Mouse (Mus musculus): ENCODE measurements around the gene Pepd.

Pepd gene

DNA sequence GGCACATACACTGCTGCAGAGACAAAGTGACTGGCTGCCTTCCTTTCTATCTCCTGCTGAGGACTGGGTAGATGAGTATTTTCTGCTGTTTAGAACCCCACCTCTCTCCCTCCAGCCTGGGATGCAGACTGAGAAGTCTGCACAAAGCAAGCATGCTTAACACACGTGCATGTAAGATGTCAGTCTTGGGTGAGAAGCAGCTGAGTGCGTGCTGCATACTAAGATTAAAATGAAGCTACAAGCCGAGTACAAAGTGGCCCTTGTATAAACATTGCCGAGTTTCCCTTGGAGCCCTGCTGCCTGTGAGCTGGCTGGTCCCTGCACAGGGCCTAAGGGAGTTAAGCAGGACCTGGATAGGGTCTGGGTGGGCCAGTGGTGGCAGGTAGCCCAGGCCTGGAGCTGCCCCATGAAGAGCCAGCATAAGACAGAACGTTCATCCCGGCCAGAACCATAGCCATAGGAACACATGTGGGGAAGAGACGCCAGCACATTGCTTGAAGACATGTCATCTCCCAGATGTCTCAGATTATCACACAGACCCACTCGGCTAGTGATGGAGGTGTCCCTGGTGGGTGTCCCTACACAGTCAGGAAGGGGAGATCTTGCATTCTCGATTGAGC, 115.7 kb downstream of the Pepd start:
- no peak for DNase-seq (ENCODE audit: low spot score)

DNA sequence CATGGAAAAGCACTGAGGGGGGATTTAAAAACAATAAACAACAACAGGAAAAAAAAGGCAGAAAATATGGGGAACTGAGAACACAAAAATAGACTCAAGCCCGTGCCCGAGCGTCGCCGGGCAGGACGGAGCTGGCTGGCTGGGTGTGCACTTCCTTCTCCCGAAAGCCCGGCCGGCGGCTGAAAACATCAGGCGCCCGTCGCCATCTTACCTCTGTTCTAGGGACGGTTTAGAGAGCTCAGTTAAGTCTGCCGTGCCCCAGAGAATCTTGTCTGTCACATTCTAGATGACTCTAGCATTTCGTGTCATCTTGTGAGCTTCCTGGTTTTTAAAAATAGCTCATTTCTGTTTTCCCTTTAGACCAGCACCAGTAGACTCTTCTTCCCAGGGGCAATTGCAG, 116.4 kb downstream of the Pepd start:
- no peak for DNase-seq (ENCODE audit: low spot score)

DNA sequence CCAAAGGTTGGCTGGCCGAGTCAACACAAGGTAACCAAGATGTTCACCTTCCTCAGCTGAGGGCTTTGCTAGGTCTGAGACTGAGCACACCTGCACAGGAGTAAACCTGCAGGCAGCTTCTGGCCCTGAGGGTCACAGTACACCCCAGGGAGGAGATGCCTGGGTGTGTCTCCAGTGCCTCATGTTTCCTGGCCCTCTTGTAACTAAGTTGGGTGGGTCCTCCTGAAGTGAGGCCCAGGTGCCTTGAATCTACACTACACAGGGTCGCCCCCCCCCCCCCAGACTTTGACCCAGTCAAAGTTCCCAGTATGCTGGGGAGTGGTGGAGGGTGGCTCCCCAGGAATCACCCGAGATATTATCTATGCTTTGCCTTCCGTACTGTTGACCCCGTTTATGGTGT, 117.0 kb downstream of the Pepd start:
- no peak for DNase-seq (ENCODE audit: low spot score)

DNA sequence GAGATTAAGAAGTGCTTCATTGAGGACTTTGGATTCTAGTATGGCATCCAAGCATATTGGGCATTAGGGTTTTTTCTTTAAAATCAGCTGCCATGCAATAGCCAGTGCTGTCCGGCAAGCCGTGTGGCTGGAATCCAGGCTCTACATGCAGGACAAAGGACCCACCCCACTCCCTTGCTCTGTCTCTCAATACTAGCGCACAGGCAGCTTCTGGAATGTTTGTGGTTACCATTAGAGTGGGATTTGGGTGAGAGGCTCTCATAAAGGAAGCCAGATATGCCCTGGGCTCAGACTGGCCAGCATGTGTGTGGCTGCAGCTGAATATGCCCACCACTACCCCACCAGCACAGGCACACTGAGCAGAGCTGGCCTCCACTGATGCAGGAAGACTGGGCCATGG, 117.5 kb downstream of the Pepd start:
- no peak for DNase-seq (ENCODE audit: low spot score)

DNA sequence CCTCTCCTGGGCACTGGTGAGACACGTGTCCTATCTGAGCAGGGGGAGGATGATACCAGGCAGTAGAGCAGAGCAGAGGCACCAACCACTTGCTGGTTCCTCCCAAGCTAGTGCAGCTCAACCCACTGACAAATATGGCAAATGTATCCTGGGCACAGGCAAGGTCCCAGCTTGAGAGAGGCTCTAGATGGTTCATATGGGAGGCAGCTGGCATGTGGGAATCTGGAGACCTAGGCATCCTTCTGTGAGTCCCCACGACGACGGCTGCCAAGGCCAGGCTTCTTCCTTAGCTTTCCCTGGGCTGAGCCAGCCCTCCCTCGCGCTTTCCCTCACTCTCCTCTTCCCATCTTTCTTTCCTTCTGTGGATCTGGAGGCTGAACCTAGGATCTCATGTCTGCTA, 118.4 kb downstream of the Pepd start:
- no peak for DNase-seq (ENCODE audit: low spot score)

DNA sequence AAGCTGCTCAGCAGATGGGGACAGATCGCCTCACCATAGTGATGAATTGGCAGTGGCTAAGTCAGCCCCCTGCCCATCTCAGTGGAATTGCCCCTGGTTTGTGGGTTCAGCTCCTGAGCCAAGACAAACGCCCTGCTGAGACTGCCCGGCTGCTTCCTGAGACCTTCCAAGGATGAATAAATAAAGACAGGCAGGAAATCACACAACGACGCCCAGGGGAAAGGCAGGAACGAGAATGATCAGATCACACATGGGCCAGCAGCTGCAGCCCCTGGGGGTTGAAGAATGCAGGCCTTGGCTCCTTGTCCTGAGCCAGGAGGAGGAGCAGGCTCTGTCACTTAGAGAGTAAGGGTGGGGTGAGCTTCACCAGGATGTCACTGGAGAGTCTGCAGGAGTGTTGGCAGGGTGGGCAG, 123.0 kb downstream of the Pepd start:
- no peak for DNase-seq (ENCODE audit: low spot score)

DNA sequence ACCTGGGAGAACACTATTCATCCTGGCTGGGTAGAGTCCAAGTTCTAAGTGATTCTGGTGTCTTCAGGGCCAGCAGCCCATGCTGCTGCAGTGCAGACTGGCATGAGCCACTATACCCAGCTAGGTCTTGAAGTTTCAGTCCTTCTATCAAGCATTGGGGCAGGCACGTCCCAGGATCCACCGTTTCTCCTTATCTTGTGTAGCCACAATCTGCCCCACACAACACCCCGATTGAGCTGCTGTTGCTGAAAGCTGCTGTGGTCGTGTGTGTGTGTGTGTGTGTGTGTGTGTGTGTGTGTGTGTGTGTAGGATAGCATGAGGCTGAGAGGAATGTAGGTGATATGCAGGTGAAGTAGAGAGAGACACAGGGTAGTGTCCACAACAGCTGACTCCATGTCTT, 123.4 kb downstream of the Pepd start:
- no peak for DNase-seq (ENCODE audit: low spot score)

DNA sequence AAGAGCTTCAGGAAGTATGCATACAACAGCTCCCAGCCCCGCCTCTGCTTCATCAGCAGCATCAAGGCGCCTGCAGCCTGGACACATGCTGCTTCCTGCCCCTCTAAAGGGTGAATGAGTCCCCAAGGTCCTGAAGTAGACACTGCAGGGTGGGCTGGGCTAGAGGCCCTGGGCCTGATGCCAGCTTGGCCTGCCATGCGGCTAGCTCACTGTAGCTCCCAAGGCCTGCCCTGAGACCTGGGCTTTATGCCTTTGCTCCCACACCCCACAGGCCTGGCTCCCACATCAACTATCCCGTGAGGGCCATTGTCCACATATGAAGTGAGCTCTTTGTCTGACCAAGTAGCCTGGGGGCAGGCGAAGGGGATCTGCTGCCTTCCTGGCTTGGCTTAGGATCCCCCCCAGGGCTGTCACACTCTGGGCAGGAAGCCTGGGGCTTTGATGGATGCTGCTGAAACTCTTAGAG, 124.1 kb downstream of the Pepd start:
- DNase-seq (ENCODE audit: low spot score) = peak; percentile 49

DNA sequence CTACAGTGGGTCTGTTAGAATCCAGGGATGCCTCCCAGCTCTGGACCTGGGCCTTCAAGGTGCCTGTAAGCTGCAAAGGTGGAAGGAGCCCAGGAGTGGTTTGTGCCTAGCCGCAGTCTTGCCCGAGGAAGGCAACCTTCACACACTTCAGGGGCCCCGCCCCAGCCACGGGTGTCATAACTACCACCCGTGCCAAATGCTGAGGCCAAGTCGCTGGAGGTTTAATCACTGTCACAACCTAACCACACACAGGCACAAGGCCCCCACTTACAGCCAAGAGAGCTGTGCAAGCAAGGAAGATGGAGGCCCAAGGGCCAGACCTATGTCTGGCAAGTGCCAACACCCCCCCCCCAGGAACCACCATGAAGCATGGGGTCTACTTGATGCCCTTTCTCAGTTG, 125.2 kb downstream of the Pepd start:
- no peak for DNase-seq (ENCODE audit: low spot score)

DNA sequence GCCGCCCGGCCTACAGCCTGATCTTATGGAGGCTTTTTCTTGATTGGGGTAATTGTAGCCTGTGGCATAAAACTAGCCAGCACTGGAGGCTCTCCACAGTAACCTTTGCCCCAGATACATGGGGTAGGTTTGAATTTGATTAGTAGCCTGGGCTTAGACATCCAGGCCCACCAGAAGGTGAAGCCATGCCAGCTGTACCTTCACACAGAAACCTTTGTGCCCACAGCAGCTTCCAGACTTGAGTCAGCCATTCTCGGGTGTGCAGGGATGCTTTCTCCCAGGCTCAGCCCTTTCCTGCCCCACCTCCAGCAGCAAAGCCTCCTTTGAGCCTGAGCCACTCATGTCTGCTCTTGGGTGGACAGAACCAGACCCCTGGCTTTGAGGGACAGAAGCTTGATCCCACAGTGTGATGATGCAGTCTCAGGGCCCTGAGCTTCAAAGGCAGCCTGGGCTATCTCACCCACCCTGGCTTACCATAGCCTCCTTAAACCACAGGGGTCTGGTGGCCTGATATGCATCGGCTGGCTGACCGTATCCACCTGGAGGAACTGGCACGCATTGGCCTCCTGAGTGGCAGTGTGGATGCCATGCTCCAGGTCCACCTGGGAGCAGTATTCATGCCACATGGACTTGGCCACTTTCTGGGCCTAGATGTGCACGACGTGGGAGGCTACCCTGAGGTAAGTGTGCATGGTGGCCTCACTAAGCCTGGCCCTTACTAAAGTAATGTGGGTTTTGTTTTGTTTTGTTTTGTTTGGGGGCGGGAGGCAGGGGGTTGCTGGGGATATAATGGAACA, 128.2 kb downstream of the Pepd start:
- DNase-seq (ENCODE audit: low spot score) = no peak

DNA sequence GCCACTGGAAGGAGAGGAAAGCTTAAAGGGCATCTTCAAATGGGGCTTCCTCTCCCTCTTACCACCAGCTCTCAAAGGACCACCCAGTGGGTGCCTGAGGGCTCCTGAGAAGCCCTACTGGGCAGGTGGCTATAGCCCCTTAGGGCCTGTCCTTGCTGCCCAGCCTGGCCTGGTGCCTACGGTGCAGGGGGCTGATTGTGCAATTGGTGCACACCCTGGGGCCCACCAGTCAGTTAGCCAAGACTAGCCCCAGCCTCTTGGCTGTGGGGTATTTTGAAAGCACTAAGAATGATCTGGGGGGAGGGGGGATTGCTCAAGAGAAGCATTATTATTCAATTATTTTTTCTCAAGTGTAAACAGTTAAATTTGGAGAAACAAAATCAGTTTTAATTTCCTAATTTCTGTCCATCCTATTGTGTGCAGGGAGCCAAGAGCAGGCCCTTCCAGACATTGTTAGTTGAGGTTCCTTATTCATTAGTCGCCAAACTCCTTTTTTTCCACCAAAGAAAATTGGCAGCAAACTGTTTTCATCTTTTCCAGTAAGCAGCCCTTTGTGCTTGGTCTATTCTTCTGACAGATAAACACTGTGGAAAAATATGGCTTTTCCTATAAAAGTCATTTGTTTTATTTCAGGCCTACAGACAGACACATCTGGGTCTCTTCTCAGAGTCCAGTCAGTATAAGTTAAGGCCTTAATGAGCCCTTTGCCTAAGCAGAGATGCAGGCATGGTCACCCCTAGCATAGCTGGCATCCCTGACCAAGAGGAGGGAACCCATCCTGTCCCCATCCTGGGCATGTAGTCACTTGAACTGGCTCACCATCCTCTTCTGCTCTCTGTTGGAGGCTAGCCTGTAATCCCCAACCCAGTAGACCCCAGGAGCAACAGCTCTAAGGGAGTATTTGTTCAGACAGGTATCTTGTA, 129.4 kb downstream of the Pepd start:
- no peak for DNase-seq (ENCODE audit: low spot score)

DNA sequence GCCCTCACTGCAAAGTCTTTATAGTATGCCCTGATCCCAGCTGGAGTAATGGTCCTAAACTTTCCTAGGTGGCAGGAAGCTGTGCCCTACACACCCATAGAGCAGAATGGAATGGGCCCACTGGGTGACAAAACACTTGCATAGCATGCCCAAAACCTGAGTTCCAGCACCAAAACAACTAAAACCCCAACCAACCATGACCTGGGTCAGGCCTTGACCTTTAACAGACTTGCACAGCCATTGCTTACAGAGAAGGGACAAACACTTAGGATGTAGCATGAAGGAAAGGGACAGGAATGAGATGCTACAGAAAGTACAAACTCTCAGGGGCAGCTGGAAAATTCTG, 130.0 kb downstream of the Pepd start:
- no peak for DNase-seq (ENCODE audit: low spot score)

DNA sequence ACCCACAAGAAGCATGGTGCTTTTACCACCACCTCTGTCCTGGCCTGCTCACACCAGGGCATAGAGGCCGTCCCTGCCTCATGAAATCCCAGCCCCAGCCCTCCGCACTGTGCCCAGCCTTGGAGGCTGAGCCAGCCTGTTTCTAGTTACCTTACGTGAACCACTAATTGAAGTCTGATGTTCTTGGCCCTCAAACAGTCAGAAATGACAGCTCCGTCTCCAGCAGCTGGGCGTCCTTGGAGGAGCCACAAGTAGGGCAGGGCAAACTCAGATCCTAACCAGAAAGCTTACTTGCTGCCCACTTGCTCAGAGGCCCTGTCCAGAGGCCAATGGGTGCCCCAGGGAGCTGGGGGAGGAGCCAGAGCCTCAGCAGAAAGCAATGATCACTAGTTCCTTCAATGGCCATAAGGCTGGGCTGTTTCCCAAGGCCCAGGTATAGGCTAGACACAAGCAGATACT, 130.6 kb downstream of the Pepd start:
- no peak for DNase-seq (ENCODE audit: low spot score)

DNA sequence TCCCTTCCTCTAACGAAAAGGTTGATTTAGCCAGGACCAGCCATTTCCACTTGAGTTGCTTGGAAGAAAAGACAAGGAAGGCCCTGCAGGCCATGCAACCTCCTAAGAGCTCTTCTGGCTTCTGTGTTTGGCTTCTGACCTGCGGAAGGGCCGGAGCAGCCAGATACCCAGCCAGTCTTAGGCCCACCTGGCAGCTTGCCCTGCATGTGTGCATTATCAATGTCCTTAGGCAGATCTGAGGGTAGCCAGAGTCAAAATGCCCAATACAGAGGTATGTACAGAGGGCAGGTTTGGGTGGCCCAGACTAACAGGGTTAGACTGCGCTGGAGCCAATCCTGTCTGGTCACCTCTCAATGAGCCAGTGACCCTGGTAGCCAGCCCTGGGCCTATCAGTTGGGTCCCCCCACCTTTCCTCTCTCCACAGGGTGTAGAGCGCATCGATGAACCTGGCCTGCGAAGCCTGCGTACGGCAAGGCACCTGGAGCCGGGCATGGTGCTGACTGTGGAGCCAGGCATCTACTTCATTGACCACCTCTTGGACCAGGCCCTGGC, 131.2 kb downstream of the Pepd start:
- DNase-seq (ENCODE audit: low spot score) = no peak

DNA sequence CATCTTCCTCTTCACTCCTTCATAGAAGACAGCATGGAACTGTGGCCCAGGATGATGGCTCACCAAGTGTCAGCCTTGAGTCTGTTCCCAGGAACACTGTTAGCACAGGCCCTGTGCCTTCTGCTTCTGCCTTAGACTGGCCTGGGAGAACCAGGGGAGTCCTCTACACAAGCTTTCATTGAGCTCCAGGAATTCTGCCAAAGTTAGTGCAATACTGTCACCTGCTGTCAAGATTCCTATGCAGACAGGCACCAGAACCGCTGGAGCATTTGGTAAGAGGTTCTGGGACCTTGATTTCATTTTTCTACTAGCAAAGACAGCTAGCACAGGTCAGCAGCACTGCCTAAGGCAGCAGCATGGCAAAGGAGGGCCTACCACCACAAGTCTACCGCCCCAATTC, 132.5 kb downstream of the Pepd start:
- DNase-seq (ENCODE audit: low spot score) = no peak

DNA sequence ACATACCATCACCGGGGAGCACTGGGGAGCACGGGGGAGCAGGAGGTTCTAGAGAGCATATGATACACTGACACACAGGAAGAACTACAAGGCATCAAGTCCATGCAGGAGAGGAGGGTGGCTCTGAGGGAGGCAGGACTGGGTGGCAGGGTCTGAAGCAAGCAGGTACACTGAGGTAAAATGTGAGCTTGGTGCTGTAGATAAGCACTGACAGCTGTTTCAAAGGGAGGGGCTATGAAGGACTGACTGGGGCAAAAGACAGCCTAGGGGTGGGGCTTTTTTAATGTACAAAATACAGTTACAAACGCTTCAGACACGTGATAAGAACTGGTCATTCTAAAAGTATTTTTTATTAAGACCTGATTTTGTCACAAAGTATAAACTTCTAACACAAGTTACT, 133.9 kb downstream of the Pepd start:
- DNase-seq (ENCODE audit: low spot score) = no peak

DNA sequence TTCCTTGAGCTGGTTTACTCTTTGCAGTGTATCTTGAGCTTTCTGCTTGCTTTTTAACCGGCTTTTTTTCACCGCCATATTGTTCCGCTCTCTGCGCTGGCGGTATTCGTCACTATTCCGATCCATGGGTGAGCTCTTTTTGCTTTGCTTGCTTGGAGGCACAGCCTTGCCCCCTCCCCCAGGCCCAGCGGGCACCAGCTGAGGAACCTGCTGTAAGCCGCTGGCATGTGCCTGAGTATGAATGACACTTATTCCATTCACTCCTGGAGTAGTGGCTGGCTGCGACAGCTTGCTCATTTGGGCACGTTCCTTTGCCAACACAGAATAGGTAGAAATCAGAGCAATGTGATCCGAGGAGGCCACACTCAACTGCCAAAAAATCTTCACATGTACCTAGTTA, 138.4 kb downstream of the Pepd start:
- no peak for DNase-seq (ENCODE audit: low spot score)

DNA sequence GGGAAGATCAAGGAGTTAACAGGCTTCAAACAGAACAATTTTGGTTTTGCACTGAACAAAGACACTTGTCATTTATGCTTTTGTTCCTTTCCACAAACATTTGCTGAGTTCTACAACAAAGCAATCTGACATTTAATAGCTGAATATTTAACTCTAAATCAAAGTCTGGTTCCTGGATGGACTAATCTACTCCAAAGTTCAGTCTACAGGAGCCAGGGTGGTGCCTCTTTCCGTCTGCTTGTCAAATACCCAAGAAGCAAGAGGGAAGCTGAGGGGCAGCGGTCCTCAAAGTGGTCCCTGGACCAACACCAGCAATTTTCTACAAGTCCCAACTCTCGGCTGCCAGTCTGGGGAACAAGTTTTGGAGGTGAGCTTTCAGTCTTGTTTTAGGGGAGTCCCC, 141.0 kb downstream of the Pepd start:
- no peak for DNase-seq (ENCODE audit: low spot score)

DNA sequence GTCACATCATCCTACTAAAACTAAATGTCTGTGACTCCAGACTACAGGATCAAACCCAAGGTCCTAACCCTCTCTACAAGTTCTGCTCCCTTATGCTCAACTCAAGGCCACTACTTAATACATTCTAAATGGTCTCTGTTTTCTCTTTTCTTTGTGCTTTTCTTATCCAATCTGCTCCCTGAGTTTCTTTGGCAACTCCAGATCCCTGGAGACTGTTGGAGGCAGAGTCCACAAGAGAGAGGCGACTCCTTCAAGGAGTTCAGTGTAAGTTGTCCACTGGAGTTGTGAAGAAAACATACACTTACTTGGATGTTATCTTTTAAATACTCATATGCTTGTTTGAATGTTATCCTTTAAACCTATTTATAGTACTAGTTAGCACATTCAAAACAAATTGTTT, 142.1 kb downstream of the Pepd start:
- DNase-seq (ENCODE audit: low spot score) = no peak

DNA sequence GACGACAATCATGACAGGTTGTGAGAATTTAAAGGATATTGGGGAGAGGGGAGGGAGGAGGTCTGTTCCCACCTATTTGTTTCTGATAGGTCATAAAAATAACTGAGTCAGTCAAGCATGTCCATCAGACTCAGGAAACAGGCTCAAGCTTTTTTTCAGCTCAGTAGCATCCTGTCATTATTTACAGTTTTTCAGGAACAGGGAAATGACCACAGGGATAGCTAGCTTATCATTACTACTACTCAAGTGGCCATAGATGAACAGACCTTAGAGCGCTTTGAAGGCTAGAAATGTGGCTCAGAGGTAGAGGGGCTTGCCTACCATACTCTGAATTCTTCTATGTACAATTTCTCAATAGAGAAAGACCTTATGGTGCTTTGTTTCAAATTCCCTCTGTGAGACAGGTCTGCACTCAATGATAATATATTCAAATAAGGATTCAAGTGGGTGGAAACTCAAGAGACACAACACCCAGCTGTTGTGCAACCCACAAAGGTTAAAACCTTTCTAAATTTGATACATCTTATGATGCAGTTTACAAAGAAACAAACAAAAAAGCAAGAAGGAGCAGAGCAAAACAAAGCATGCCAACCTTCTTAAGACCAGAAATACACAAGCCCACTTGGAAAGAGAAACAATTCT, 142.9 kb downstream of the Pepd start:
- no peak for DNase-seq (ENCODE audit: low spot score)

DNA sequence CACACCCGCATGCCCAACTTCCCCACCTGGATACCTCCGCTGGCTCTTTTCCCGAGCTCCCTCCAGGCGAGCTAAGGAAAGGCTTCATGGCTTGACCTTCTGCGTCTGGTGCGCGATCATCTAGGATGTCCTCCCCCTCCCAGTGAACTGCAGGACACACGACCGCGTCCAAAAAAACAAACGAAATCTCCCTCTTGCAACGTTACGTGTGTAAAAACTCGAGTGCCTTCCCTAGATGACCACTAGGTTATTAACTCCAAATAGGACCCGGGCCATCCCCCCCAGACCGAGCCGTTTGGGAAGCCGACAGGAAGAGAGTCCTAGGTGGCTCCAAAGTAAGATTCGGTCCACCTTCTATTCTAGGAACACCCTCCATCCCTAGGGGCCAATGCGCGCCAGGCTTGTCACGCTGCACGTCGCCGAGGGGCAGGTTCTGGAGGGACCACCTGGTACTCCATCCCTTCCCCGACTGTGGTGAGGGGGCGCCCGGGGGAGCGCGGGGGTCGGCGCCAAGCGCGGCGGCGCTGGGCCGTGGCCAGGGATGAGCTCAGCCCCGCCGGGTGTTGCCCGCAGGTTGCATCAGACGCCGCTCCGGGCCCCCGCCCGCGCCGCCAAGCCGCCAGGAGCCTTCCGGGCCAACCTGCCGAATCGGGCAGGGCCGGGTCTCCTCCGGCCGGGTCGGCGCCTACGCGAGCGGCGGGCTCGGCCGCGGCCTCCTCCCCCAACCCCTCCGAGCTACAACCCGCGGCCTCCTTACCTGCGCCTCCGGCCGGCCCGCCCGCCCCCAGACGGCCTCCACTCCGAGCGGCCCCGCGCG, 143.6 kb downstream of the Pepd start:
- DNase-seq (ENCODE audit: low spot score) = no peak

All from ovary, postnatal 14 days (tissue).